Mouse (Mus musculus): ENCODE results near the gene Pde11a. TPM values are rescaled to one million over a fixed set of nuclear protein-coding genes. Genes with fewer than 3 reads are reported as not detected.

Gene Pde11a
- total RNA-seq, 1 experiment: 0.27 TPM

DNA sequence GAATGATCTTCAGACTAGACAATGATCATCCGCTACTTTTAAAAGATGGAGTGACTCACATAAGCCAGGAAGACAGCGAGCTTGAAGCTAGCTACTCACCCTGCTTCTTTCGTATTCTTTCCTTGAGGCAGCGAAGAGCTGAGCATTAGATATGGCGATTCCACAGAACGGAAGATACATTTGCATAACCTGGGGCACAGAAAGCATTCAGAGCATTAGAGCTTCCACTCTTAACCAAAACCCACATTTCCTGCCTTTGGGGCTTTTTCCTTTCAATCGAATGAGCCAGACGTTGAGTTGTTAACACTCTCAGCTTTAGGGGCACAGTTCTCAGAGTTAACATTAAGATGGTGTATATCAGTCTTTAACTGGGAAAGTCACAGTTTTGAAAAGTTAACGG is 123.4 kb downstream of the Pde11a start:
- no peaks in the 10 kb centered on the region for H3K36me3 ChIP-seq (ENCODE audit: control insufficient read depth, insufficient read depth, low read length, poor library complexity, severe bottlenecking)
- no peak overlapping the region for H3K4me3 ChIP-seq (ENCODE audit: insufficient read depth in 1 of 2, low read depth in 1 of 2, low read length in 2 of 2, poor library complexity in 1 of 2, severe bottlenecking in 1 of 2)
- no peak for TF ChIP-seq ZC3H11A (IDR thresholded peaks at IDR 0.05; ENCODE audit: borderline replicate concordance, low read depth, low read length)
- no peak for TF ChIP-seq MAFK (IDR thresholded peaks at IDR 0.05; ENCODE audit: insufficient read depth, low read depth, low read length)
- no peak for TF ChIP-seq ZNF384 (IDR thresholded peaks at IDR 0.05; ENCODE audit: low read depth, low read length)
- no peaks in the 10 kb centered on the region for H3K9me3 ChIP-seq (ENCODE audit: control insufficient read depth, insufficient read depth, low read depth, low read length)
- no peak overlapping the region for H3K27ac ChIP-seq (ENCODE audit: insufficient read depth, low read depth, low read length, poor library complexity, severe bottlenecking)
- H3K4me1 ChIP-seq (ENCODE audit: control insufficient read depth in 2 of 2, insufficient read depth in 2 of 2, low read length in 2 of 2, poor library complexity in 1 of 2): no peaks in the 10 kb centered on the region
- no peak for DNase-seq (ENCODE audit: low read depth, low spot score)
- in situ Hi-C loops (cut with MboI; ENCODE audit: low sequenced_read_pairs in 2 of 2, unreplicated experiment in 2 of 2): no loop called here
- no peak overlapping the region for H3K9ac ChIP-seq (ENCODE audit: insufficient read depth, low read depth, low read length, poor library complexity, severe bottlenecking)

DNA sequence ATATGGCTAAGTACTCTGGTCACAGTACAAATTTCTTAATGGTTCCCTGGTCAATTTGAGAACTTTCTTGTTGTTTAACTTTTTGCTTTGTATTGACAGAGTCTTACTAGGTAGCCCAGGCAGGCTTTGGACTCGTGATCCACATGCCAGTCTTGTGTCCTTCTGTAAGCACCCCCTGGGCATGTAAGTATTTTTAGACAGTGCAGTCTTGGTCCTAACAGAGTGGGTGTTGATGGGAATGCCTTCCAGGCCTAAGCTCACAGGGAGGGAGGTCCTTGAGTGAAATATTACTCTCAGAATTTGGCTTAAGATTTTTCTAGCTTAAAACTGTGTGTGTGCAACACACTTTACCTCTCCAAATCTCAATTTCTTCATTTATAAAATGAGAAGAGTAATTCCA is 153.4 kb downstream of the Pde11a start:
- Histone ChIP-seq H3K27ac (ENCODE audit: insufficient read depth, low read depth, low read length, poor library complexity, severe bottlenecking) (no peak overlapping the region), H3K9ac (ENCODE audit: insufficient read depth, low read depth, low read length, poor library complexity, severe bottlenecking) (no peak overlapping the region), H3K4me1 (ENCODE audit: control insufficient read depth in 2 of 2, insufficient read depth in 2 of 2, low read length in 2 of 2, poor library complexity in 1 of 2) (no peaks in the 10 kb centered on the region), H3K36me3 (ENCODE audit: control insufficient read depth, insufficient read depth, low read length, poor library complexity, severe bottlenecking) (no peaks in the 10 kb centered on the region), H3K9me3 (ENCODE audit: control insufficient read depth, insufficient read depth, low read depth, low read length) (no peaks in the 10 kb centered on the region), H3K4me3 (ENCODE audit: insufficient read depth in 1 of 2, low read depth in 1 of 2, low read length in 2 of 2, poor library complexity in 1 of 2, severe bottlenecking in 1 of 2) (no peak overlapping the region)
- no peak for DNase-seq (ENCODE audit: low read depth, low spot score)
- TF ChIP-seq CHD2 (IDR thresholded peaks at IDR 0.05; ENCODE audit: low read depth, low read length) (no peak), HCFC1 (IDR thresholded peaks at IDR 0.05; ENCODE audit: borderline replicate concordance, insufficient read depth, low read length) (no peak), ZNF384 (IDR thresholded peaks at IDR 0.05; ENCODE audit: low read depth, low read length) (no peak), MAFK (IDR thresholded peaks at IDR 0.05; ENCODE audit: insufficient read depth, low read depth, low read length) (no peak), ZC3H11A (IDR thresholded peaks at IDR 0.05; ENCODE audit: borderline replicate concordance, low read depth, low read length) (no peak)
- in situ Hi-C loops (cut with MboI; ENCODE audit: low sequenced_read_pairs in 2 of 2, unreplicated experiment in 2 of 2): no loop called here

GRCm38 (mm10) chr2:76162822-76163221 is 175.8 kb downstream of the Pde11a start:
- no peak for DNase-seq (ENCODE audit: low read depth, low spot score)
- Histone ChIP-seq H3K27ac (ENCODE audit: insufficient read depth, low read depth, low read length, poor library complexity, severe bottlenecking) (no peak overlapping the region), H3K9me3 (ENCODE audit: control insufficient read depth, insufficient read depth, low read depth, low read length) (no peaks in the 10 kb centered on the region), H3K36me3 (ENCODE audit: control insufficient read depth, insufficient read depth, low read length, poor library complexity, severe bottlenecking) (no peaks in the 10 kb centered on the region), H3K9ac (ENCODE audit: insufficient read depth, low read depth, low read length, poor library complexity, severe bottlenecking) (no peak overlapping the region), H3K4me3 (ENCODE audit: insufficient read depth in 1 of 2, low read depth in 1 of 2, low read length in 2 of 2, poor library complexity in 1 of 2, severe bottlenecking in 1 of 2) (no peak overlapping the region), H3K4me1 (ENCODE audit: control insufficient read depth in 2 of 2, insufficient read depth in 2 of 2, low read length in 2 of 2, poor library complexity in 1 of 2) (no peaks in the 10 kb centered on the region)
- TF ChIP-seq ZNF384 (IDR thresholded peaks at IDR 0.05; ENCODE audit: low read depth, low read length) (no peak), CHD2 (IDR thresholded peaks at IDR 0.05; ENCODE audit: low read depth, low read length) (no peak), ZC3H11A (IDR thresholded peaks at IDR 0.05; ENCODE audit: borderline replicate concordance, low read depth, low read length) (no peak), MAFK (IDR thresholded peaks at IDR 0.05; ENCODE audit: insufficient read depth, low read depth, low read length) (no peak), HCFC1 (IDR thresholded peaks at IDR 0.05; ENCODE audit: borderline replicate concordance, insufficient read depth, low read length) (no peak)
- in situ Hi-C loops (cut with MboI; ENCODE audit: low sequenced_read_pairs in 2 of 2, unreplicated experiment in 2 of 2): no loop called here

DNA sequence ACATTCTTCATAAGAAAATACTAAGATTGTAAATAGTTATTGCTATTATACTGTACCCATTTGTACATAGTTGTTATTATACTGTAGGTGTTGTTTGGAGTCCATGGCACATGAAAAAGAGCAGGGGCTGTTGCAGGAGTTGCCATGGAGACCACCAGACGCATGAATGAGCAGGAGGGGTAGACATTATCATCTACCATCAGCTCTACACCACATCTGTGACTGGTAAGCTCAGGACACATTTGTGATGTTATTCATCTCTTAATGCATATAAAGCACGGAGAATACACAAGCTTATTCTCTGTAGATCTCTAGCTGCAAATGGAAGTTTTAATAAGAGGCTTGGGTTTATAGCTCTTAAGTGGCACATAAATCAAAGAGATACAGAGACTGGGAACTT is 179.6 kb downstream of the Pde11a start:
- no peaks in the 10 kb centered on the region for H3K9me3 ChIP-seq (ENCODE audit: control insufficient read depth, insufficient read depth, low read depth, low read length)
- H3K36me3 ChIP-seq (ENCODE audit: control insufficient read depth, insufficient read depth, low read length, poor library complexity, severe bottlenecking): no peaks in the 10 kb centered on the region
- in situ Hi-C loops (cut with MboI; ENCODE audit: low sequenced_read_pairs in 2 of 2, unreplicated experiment in 2 of 2): no loop called here
- DNase-seq (ENCODE audit: low read depth, low spot score): no peak
- no peak overlapping the region for H3K27ac ChIP-seq (ENCODE audit: insufficient read depth, low read depth, low read length, poor library complexity, severe bottlenecking)
- H3K4me3 ChIP-seq (ENCODE audit: insufficient read depth in 1 of 2, low read depth in 1 of 2, low read length in 2 of 2, poor library complexity in 1 of 2, severe bottlenecking in 1 of 2): no peak overlapping the region
- no peak overlapping the region for H3K9ac ChIP-seq (ENCODE audit: insufficient read depth, low read depth, low read length, poor library complexity, severe bottlenecking)
- TF ChIP-seq HCFC1 (IDR thresholded peaks at IDR 0.05; ENCODE audit: borderline replicate concordance, insufficient read depth, low read length) (no peak), CHD2 (IDR thresholded peaks at IDR 0.05; ENCODE audit: low read depth, low read length) (no peak), ZC3H11A (IDR thresholded peaks at IDR 0.05; ENCODE audit: borderline replicate concordance, low read depth, low read length) (no peak), MAFK (IDR thresholded peaks at IDR 0.05; ENCODE audit: insufficient read depth, low read depth, low read length) (no peak), ZNF384 (IDR thresholded peaks at IDR 0.05; ENCODE audit: low read depth, low read length) (no peak)
- no peaks in the 10 kb centered on the region for H3K4me1 ChIP-seq (ENCODE audit: control insufficient read depth in 2 of 2, insufficient read depth in 2 of 2, low read length in 2 of 2, poor library complexity in 1 of 2)

DNA sequence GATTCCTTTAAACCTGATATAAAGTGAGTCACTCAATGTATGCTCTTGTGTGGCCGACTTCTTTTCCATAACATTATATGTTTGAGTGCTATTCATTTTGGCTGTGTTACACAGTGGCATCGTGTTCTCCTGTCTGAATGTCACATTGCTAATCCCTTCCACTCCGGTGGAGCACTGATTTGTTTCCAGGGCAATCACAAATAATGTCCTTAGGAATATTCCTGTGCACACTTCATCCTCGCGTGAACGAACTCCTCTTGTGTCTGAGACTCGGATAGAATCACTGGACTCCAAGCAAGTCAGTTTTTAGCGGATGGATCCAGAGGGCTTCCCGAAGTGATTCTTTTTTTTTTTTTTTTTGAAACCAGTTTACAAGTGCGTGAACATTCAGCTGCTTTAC is 197.4 kb downstream of the Pde11a start:
- no peaks in the 10 kb centered on the region for H3K9me3 ChIP-seq (ENCODE audit: control insufficient read depth, insufficient read depth, low read depth, low read length)
- in situ Hi-C loops (cut with MboI; ENCODE audit: low sequenced_read_pairs in 2 of 2, unreplicated experiment in 2 of 2): no loop called here
- H3K9ac ChIP-seq (ENCODE audit: insufficient read depth, low read depth, low read length, poor library complexity, severe bottlenecking): no peak overlapping the region
- no peak overlapping the region for H3K27ac ChIP-seq (ENCODE audit: insufficient read depth, low read depth, low read length, poor library complexity, severe bottlenecking)
- no peak for DNase-seq (ENCODE audit: low read depth, low spot score)
- H3K4me3 ChIP-seq (ENCODE audit: insufficient read depth in 1 of 2, low read depth in 1 of 2, low read length in 2 of 2, poor library complexity in 1 of 2, severe bottlenecking in 1 of 2): no peak overlapping the region
- peaks cover 2 to 3% of the 10 kb centered on the region in 2 experiments; a peak in 2 of 4 replicates for H3K4me1 ChIP-seq (ENCODE audit: control insufficient read depth in 2 of 2, insufficient read depth in 2 of 2, low read length in 2 of 2, poor library complexity in 1 of 2)
- H3K36me3 ChIP-seq (ENCODE audit: control insufficient read depth, insufficient read depth, low read length, poor library complexity, severe bottlenecking): no peaks in the 10 kb centered on the region
- TF ChIP-seq MAFK (IDR thresholded peaks at IDR 0.05; ENCODE audit: insufficient read depth, low read depth, low read length) (no peak), CHD2 (IDR thresholded peaks at IDR 0.05; ENCODE audit: low read depth, low read length) (no peak), HCFC1 (IDR thresholded peaks at IDR 0.05; ENCODE audit: borderline replicate concordance, insufficient read depth, low read length) (no peak), ZNF384 (IDR thresholded peaks at IDR 0.05; ENCODE audit: low read depth, low read length) (no peak), ZC3H11A (IDR thresholded peaks at IDR 0.05; ENCODE audit: borderline replicate concordance, low read depth, low read length) (no peak)
